Mouse (Mus musculus) adrenal gland, adult (tissue): ENCODE data around the gene Vmn2r37.
"Not testable (repeated sequence)": the region's sequence is repeated elsewhere in the genome, so short reads cannot be mapped to it uniquely, and the experiment has no call there.

ENCODE experiments used
- DNase-seq, 2 experiments: peaks; one replicate each; pipeline ENCODE4 v3.0.0; 2022 to 2023; ENCODE audit warnings: low spot score in 1 of 2; ENCODE audit not compliant: inconsistent age in 2 of 2

Gene Vmn2r37

DNA sequence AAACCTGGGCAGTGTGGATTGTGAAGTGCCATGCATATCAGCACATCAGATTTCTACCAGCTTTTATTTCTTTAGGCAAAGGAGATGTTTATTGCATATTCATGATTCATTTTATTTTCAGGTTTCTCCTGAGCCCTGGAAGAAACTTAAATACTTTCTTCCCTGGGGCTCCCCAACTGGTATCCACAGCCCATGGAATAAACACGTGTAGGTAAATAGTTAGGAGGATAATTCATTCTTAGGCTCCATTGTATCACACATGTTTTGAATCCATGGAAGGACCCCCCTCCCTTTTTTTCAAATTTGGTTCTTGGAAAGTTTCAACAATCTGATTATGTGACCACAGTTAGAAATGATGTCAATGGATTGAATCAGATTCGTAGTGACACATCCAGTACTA lies at the start of gene Vmn2r37:
TSS of gene Vmn2r37 (minus strand) at position 101 of the 400 bp plus-strand sequence.
- not testable (repeated sequence) for DNase-seq
